Mouse (Mus musculus): Measurements from ENCODE around the gene Faah. TPM values are rescaled to one million over a fixed set of nuclear protein-coding genes. Genes with fewer than 3 reads are reported as not detected.

The Faah gene
- 7.5 and 10.8 TPM in 2 replicates for total RNA-seq (2012; rRNA removed)
- 10 to 100 TPM in 1 of 2 experiments, not detected in 1; 22.2 TPM for polyA plus RNA-seq (2012; ENCODE audit: insufficient read depth in 1 of 2, insufficient read length in 2 of 2, low read depth in 1 of 2, low replicate concordance in 2 of 2, missing spikeins in 1 of 2)

- peaks cover 11% of the 10 kb centered on the region for H3K79me2 ChIP-seq (ENCODE audit: control insufficient read depth, insufficient read depth, low read length, poor library complexity)
- H3K27me3 ChIP-seq (ENCODE audit: control insufficient read depth in 1 of 2, insufficient read depth in 2 of 2, low read length in 2 of 2), result no peaks in the 10 kb centered on the region
- H3K36me3 ChIP-seq (ENCODE audit: control insufficient read depth in 1 of 2, insufficient read depth in 2 of 2, low read length in 2 of 2), result peaks cover 0 to 30% of the 10 kb centered on the region in 2 experiments; a peak in 3 of 4 replicates
- peak within 1 kb of the TSS; percentile 73 for H3K9ac ChIP-seq (ENCODE audit: control insufficient read depth, low read depth, low read length, poor library complexity, severe bottlenecking)
- peak within 1 kb of the TSS; percentile 71 for H3K27ac ChIP-seq (ENCODE audit: control insufficient read depth, low read depth, low read length)
- H3K9me3 ChIP-seq (replicated peaks; ENCODE audit: insufficient read depth, low read length), result no peaks in the 10 kb centered on the region
- peak; percentile 87 for DNase-seq (ENCODE audit: low read depth, low spot score)
- peak within 1 kb of the TSS; percentile 72 to 80 for H3K4me3 ChIP-seq (ENCODE audit: control insufficient read depth in 1 of 2, insufficient read depth in 1 of 2, low read depth in 2 of 2, low read length in 2 of 2)
- peaks cover 15 to 32% of the 10 kb centered on the region in 2 experiments for H3K4me1 ChIP-seq (ENCODE audit: control insufficient read depth in 1 of 2, insufficient read depth in 2 of 2, low read length in 2 of 2)
- TF ChIP-seq RAD21 (IDR thresholded peaks at IDR 0.05; ENCODE audit: low read depth, low read length) (no peak), POLR2A (IDR thresholded peaks at IDR 0.05; ENCODE audit: control insufficient read depth in 1 of 2, insufficient read depth in 1 of 2, low read depth in 1 of 2, low read length in 2 of 2, poor library complexity in 1 of 2) (peak in 1 of 2 experiments; percentile 73; a peak in 3 of 4 replicates), CHD2 (IDR thresholded peaks at IDR 0.05; ENCODE audit: low read length) (no peak), MAZ (IDR thresholded peaks at IDR 0.05; ENCODE audit: low read depth, low read length) (no peak), NELFE (IDR thresholded peaks at IDR 0.05; ENCODE audit: low read depth, low read length) (peak; percentile 35), USF2 (IDR thresholded peaks at IDR 0.05; ENCODE audit: borderline replicate concordance in 1 of 2, insufficient read depth in 1 of 2, low read depth in 1 of 2, low read length in 2 of 2) (no peak), SIN3A (IDR thresholded peaks at IDR 0.05; ENCODE audit: low read length) (peak; percentile 77), TAL1 (IDR thresholded peaks at IDR 0.05; ENCODE audit: low read length) (no peak), EP300 (IDR thresholded peaks at IDR 0.05; ENCODE audit: low read depth in 1 of 2, low read length in 2 of 2) (peak in 1 of 2 experiments; percentile 16; a peak in 1 of 4 replicates), NRF1 (IDR thresholded peaks at IDR 0.05; ENCODE audit: insufficient read depth, low read depth, low read length, poor library complexity, severe bottlenecking) (no peak), MAFK (IDR thresholded peaks at IDR 0.05; ENCODE audit: borderline replicate concordance, low read depth, low read length) (no peak), ZC3H11A (IDR thresholded peaks at IDR 0.05; ENCODE audit: low read depth, low read length) (no peak), ZMIZ1 (IDR thresholded peaks at IDR 0.05; ENCODE audit: low read depth, low read length) (no peak; the same call in 1 of the 2 replicates), ELF1 (IDR thresholded peaks at IDR 0.05; ENCODE audit: low read depth, low read length) (no peak), ZNF384 (IDR thresholded peaks at IDR 0.05; ENCODE audit: low read depth, low read length) (no peak), RCOR1 (IDR thresholded peaks at IDR 0.05; ENCODE audit: low read depth, low read length) (no peak), ZKSCAN1 (IDR thresholded peaks at IDR 0.05; ENCODE audit: low read depth, low read length) (no peak), SMC3 (IDR thresholded peaks at IDR 0.05; ENCODE audit: low read depth, low read length) (no peak), HCFC1 (IDR thresholded peaks at IDR 0.05; ENCODE audit: low read depth, low read length) (0 out of 2 replicates have a peak, but pooled peaks have one; percentile 8), POLR2AphosphoS2 (IDR thresholded peaks at IDR 0.05; ENCODE audit: low read length) (peak; percentile 33; the same call in 1 of the 2 replicates), POLR2AphosphoS5 (IDR thresholded peaks at IDR 0.05; ENCODE audit: borderline replicate concordance, low read depth, low read length) (no peak), USF1 (IDR thresholded peaks at IDR 0.05; ENCODE audit: low read depth, low read length) (no peak), CHD1 (IDR thresholded peaks at IDR 0.05; ENCODE audit: low read depth, low read length) (no peak), CTCF (IDR thresholded peaks at IDR 0.05 in 2 of 3, conservative IDR thresholded peaks at IDR 0.05 in 1 of 3; ENCODE audit: control insufficient read depth in 1 of 3, insufficient read depth in 1 of 3, low read depth in 2 of 3, low read length in 3 of 3, poor library complexity in 1 of 3, severe bottlenecking in 1 of 3) (no peak), GABPA (IDR thresholded peaks at IDR 0.05; ENCODE audit: low read depth, low read length) (no peak), ETS1 (IDR thresholded peaks at IDR 0.05; ENCODE audit: low read depth, low read length) (no peak), KAT2A (conservative IDR thresholded peaks at IDR 0.05; ENCODE audit: low read depth, low read length) (no peak), UBTF (IDR thresholded peaks at IDR 0.05; ENCODE audit: borderline replicate concordance, insufficient read depth, low read depth, low read length) (no peak), MYB (IDR thresholded peaks at IDR 0.05; ENCODE audit: low read depth, low read length) (peak; percentile 2; the same call in 1 of the 2 replicates), MXI1 (IDR thresholded peaks at IDR 0.05; ENCODE audit: low read depth, low read length) (0 out of 2 replicates have a peak, but pooled peaks have one; percentile 22), JUND (IDR thresholded peaks at IDR 0.05; ENCODE audit: low read depth, low read length) (no peak), GATA1 (IDR thresholded peaks at IDR 0.05; ENCODE audit: low read depth, low read length) (peak; percentile 32; the same call in 1 of the 2 replicates), MYC (IDR thresholded peaks at IDR 0.05; ENCODE audit: low read depth, low read length) (0 out of 2 replicates have a peak, but pooled peaks have one; percentile 46), TCF12 (IDR thresholded peaks at IDR 0.05; ENCODE audit: low read depth, low read length) (0 out of 2 replicates have a peak, but pooled peaks have one; percentile 3), TBP (IDR thresholded peaks at IDR 0.05; ENCODE audit: low read depth, low read length) (peak; percentile 55; the same call in 1 of the 2 replicates)
Measured at GRCm38 (mm10) chr4:116017902-116018746, at the start of gene Faah. Faah (minus strand) TSS chr4:116017926.
